Mouse (Mus musculus) heart, adult 2 months (tissue): Measurements from ENCODE around the gene Trim30c. TPM values are rescaled to one million over a fixed set of nuclear protein-coding genes. Genes with fewer than 3 reads are reported as not detected.
"Not testable (repeated sequence)": the region's sequence is repeated elsewhere in the genome, so short reads cannot be mapped to it uniquely, and the experiment has no call there.

Experiments used
- DNase-seq, 2 experiments: peaks; one replicate each; pipeline ENCODE4 v3.0.0; 2021
- H3K27ac ChIP-seq: fragments of 200-600 bp; 2 replicates; pipeline ENCODE4 v1.8.1; 2022
- H3K27me3 ChIP-seq: fragments of 200-500 bp; 2 replicates; pipeline ENCODE4 v1.6.1; 2012; ENCODE audit warnings: mild to moderate bottlenecking, low read length, inconsistent platforms, mixed read lengths; ENCODE audit not compliant: control insufficient read depth, insufficient read depth
- H3K36me3 ChIP-seq: fragments of 200-500 bp; 2 replicates; pipeline ENCODE4 v1.6.1; 2012; ENCODE audit warnings: low read length, inconsistent platforms; ENCODE audit not compliant: control insufficient read depth, insufficient read depth
- H3K4me1 ChIP-seq: fragments of 200-500 bp; 2 replicates; pipeline ENCODE4 v1.6.1; 2011; ENCODE audit warnings: low read length; ENCODE audit not compliant: control insufficient read depth, insufficient read depth
- H3K4me3 ChIP-seq: fragments of 200-600 bp; 2 replicates; pipeline ENCODE4 v1.8.1; 2022
- H3K79me2 ChIP-seq: fragments of 200-500 bp; replicated peaks from 2 replicates; pipeline ENCODE4 v1.6.1; 2012; ENCODE audit warnings: mild to moderate bottlenecking, inconsistent platforms, low read length, moderate library complexity, mixed read lengths; ENCODE audit not compliant: control insufficient read depth, insufficient read depth
- H3K9ac ChIP-seq: fragments of 200-500 bp; 2 replicates; pipeline ENCODE4 v1.6.1; 2012; ENCODE audit warnings: low read depth, mild to moderate bottlenecking, control low read depth, inconsistent platforms, low read length, mixed read lengths
- CTCF ChIP-seq: fragments of 200-600 bp; IDR thresholded peaks from 2 replicates; pipeline ENCODE4 v1.8.1; 2022; ENCODE audit warnings: antibody characterized with exemption, mild to moderate bottlenecking, moderate library complexity
- EP300 ChIP-seq: fragments of 200-500 bp; IDR thresholded peaks from 2 replicates; pipeline ENCODE4 v1.6.1; 2011; ENCODE audit warnings: low read depth, low read length, control low read depth; ENCODE audit not compliant: insufficient read depth
- POLR2A ChIP-seq: fragments of 200-500 bp; IDR thresholded peaks from 2 replicates; pipeline ENCODE4 v1.6.1; 2011; ENCODE audit warnings: mild to moderate bottlenecking, low read depth, low read length, control low read depth; ENCODE audit not compliant: insufficient read depth
- WGBS: fragments of 180-500 bp; shearing (Covaris S2); methylation state at CpG from one replicate; pipeline ENCODE4 v1.1.7; 2018; 5-methylcytosine and 5-hydroxymethylcytosine counted together
- intact Hi-C: fragments of 180-260 bp; cut with DNase I; formaldehyde crosslinking; loops from one replicate; pipeline ENCODE4 v1.15.1; 2025
- polyA plus RNA-seq: library from polyadenylated mRNA; depleted of rRNA; stranded (reverse); fragments of >200 nt; gene quantifications from 2 replicates; pipeline ENCODE4 v1.2.3, GENCODE M21; 2012
- total RNA-seq, 2 experiments: library from RNA; stranded (reverse); gene quantifications; 2 replicates each; pipeline ENCODE4 v1.2.3; 2021

Gene Trim30c
- total and polyA plus RNA-seq, 3 experiments = 0.08 to 0.20 (median 0.18) TPM

- no peak within 1 kb of the TSS for H3K4me3 ChIP-seq
- peak within 1 kb of the TSS; percentile 51 for H3K27ac ChIP-seq
- no peak for TF ChIP-seq POLR2A
- TF ChIP-seq CTCF = peak; percentile 51
- peak; percentile 34 to 54 for DNase-seq
- H3K36me3 ChIP-seq = no peaks in the 10 kb centered on the region
- no peaks in the 10 kb centered on the region for H3K79me2 ChIP-seq
- no peak within 1 kb of the TSS for H3K9ac ChIP-seq
- no peaks in the 10 kb centered on the region for H3K27me3 ChIP-seq
- intact Hi-C loops = no loop called here
- no peaks in the 10 kb centered on the region; the same call in 1 of the 2 replicates for H3K4me1 ChIP-seq
- WGBS = 62% methylated on average over 1 of the region's 1 CpGs
Measured at GRCm38 (mm10) chr7:104369736-104370414, 30.8 kb downstream of the Trim30c start, which contains the start of gene Trim30b. Trim30b (minus strand) TSS chr7:104369884.

GRCm38 (mm10) chr7:104366339-104366738 is 34.3 kb downstream of the Trim30c start:
- H3K79me2 ChIP-seq = no peaks in the 10 kb centered on the region
- no peak for DNase-seq
- H3K27ac ChIP-seq = no peak overlapping the region
- no peaks in the 10 kb centered on the region; the same call in 1 of the 2 replicates for H3K4me1 ChIP-seq
- no peak overlapping the region for H3K4me3 ChIP-seq
- TF ChIP-seq POLR2A (no peak), CTCF (no peak), EP300 (no peak)
- no peaks in the 10 kb centered on the region for H3K27me3 ChIP-seq
- no peak overlapping the region for H3K9ac ChIP-seq
- no peaks in the 10 kb centered on the region for H3K36me3 ChIP-seq
- intact Hi-C loops = no loop called here

DNA sequence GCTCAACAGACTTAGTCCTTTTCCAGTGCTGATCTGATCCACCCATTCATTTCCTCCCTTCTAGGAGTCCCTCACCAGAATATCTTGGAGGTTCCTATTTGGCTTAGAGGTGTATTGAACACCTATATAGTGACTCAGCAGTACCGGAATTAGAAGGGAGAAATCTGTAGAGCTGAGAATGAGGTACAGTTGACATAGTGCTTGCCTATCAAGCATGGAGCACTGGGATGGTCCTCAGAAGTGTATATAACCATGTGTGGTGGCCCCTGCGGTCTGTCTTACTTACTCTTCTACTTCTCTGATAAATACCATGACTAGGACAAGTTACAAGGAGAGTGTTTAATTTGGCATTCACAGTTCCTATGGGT is 47.1 kb downstream of the Trim30c start:
- Histone ChIP-seq H3K27me3 (no peaks in the 10 kb centered on the region), H3K4me1 (no peaks in the 10 kb centered on the region; the same call in 1 of the 2 replicates), H3K4me3 (peak overlapping the region; percentile 72), H3K36me3 (no peaks in the 10 kb centered on the region), H3K79me2 (no peaks in the 10 kb centered on the region), H3K27ac (peak overlapping the region; percentile 74), H3K9ac (peak overlapping the region; percentile 28; the same call in 1 of the 2 replicates)
- WGBS = 59% methylated on average over 2 of the region's 2 CpGs
- no peak for TF ChIP-seq EP300
- no peak for TF ChIP-seq CTCF
- TF ChIP-seq POLR2A = no peak
- intact Hi-C loops = loop anchor here (5.0 kb wide), 1 partner anchor 111 kb away; the partner anchor contains the start of gene Trim34a
- no peak for DNase-seq

- 1% methylated on average over 14 of the region's 14 CpGs for WGBS
- no peaks in the 10 kb centered on the region; the same call in 1 of the 2 replicates for H3K4me1 ChIP-seq
- peak; percentile 71 to 86 for DNase-seq
- H3K9ac ChIP-seq = peak within 1 kb of the TSS; percentile 71
- peak within 1 kb of the TSS; percentile 72 for H3K4me3 ChIP-seq
- intact Hi-C loops = loop anchor here (5.0 kb wide), 1 partner anchor 111 kb away; the partner anchor contains the start of gene Trim34a
- H3K36me3 ChIP-seq = no peaks in the 10 kb centered on the region
- TF ChIP-seq EP300 (0 out of 2 replicates have a peak, but pooled peaks have one; percentile 24), POLR2A (peak; percentile 74; the same call in 1 of the 2 replicates), CTCF (no peak)
- H3K79me2 ChIP-seq = no peaks in the 10 kb centered on the region
- H3K27me3 ChIP-seq = no peaks in the 10 kb centered on the region
- H3K27ac ChIP-seq = peak within 1 kb of the TSS; percentile 74
Measured at GRCm38 (mm10) chr7:104352717-104353599, 47.7 kb downstream of the Trim30c start, which contains the start of gene Trim12c. Trim12c (minus strand) TSS chr7:104353362.

DNA sequence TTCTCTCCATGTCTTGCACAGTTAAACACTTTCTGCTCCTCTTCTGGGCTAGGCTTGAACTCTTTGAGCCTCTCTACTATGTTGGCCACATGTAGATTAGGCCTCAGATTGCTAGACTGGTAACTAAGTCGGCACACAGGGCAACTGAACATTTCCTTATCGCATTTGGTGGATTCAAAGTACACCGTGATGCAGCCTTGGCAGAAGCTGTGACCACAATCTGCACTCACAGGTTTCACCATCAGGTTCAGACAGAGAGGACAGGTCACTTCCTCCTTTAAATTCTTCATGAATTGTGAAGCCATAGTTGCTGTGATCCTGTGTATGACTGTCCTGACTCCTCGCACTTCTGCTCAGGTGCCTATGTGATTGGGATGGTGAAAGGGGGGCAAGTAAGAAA is 52.6 kb downstream of the Trim30c start:
- H3K36me3 ChIP-seq, DNase-seq, H3K79me2 ChIP-seq, intact Hi-C loops, H3K4me1 ChIP-seq, H3K27ac ChIP-seq, H3K4me3 ChIP-seq, H3K27me3 ChIP-seq, H3K9ac ChIP-seq: not testable (repeated sequence)
- WGBS = 93% methylated on average over 4 of the region's 4 CpGs

- intact Hi-C loops, DNase-seq, H3K9ac ChIP-seq, H3K36me3 ChIP-seq, H3K4me3 ChIP-seq, H3K4me1 ChIP-seq, H3K27me3 ChIP-seq, H3K79me2 ChIP-seq, H3K27ac ChIP-seq: not testable (repeated sequence)
- 47% methylated on average over 3 of the region's 4 CpGs for WGBS
Measured at GRCm38 (mm10) chr7:104340744-104341143, 59.9 kb downstream of the Trim30c start.

DNA sequence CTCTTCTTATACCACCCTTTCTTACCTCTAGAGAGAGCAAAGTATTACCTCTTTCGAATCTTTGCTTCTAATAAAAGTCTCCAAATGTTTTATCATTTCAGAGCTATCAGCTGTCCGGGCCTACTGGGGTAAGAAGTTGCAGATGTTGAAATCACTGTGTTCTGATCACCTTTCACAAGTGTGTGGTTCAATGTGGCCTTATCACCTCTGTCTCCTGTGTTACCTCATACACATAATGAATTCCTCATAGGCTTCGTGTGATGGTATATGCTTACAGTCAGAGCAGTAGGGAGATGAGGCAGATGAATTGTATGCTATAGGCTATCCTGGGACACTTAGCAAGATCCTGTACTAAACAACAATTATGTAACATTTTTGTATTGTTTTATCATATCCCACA is 65.1 kb downstream of the Trim30c start:
- H3K36me3 ChIP-seq, H3K27me3 ChIP-seq, H3K9ac ChIP-seq, DNase-seq, H3K27ac ChIP-seq, H3K79me2 ChIP-seq, intact Hi-C loops, H3K4me3 ChIP-seq, H3K4me1 ChIP-seq: not testable (repeated sequence)
- 81% methylated on average over 3 of the region's 3 CpGs for WGBS
